Mouse (Mus musculus): ENCODE results near the gene AC124502.3.
"Not testable (repeated sequence)": the region's sequence is repeated elsewhere in the genome, so short reads cannot be mapped to it uniquely, and the experiment has no call there.

AC124502.3 gene

GRCm38 (mm10) chr19:5083961-5084833 lies 45.5 kb downstream of the AC124502.3 start:
- DNase-seq (ENCODE audit: low read depth, low spot score): no peak

- no peak for DNase-seq (ENCODE audit: low read depth, low spot score)
Observed at GRCm38 (mm10) chr19:5084834-5085144, 46.1 kb downstream of the AC124502.3 start.

- no peak for DNase-seq (ENCODE audit: low read depth, low spot score)
Observed at GRCm38 (mm10) chr19:5085145-5085863, 46.6 kb downstream of the AC124502.3 start, which contains the start of gene Tmem151a. Gene Tmem151a (minus strand): TSS chr19:5085531.

GRCm38 (mm10) chr19:5086533-5086932 lies 47.8 kb downstream of the AC124502.3 start:
- not testable (repeated sequence) for DNase-seq (ENCODE audit: low read depth, low spot score)

GRCm38 (mm10) chr19:5087884-5088728 lies 49.4 kb downstream of the AC124502.3 start, which contains the start of gene Yif1a:
Gene Yif1a (plus strand): TSS chr19:5088538.
- peak; percentile 98 for DNase-seq (ENCODE audit: low read depth, low spot score)

- DNase-seq (ENCODE audit: low read depth, low spot score): no peak
Observed at GRCm38 (mm10) chr19:5089324-5089723, 50.6 kb downstream of the AC124502.3 start.

GRCm38 (mm10) chr19:5092083-5092482 lies 53.4 kb downstream of the AC124502.3 start:
- DNase-seq (ENCODE audit: low read depth, low spot score): no peak

GRCm38 (mm10) chr19:5093481-5094242 lies 55.0 kb downstream of the AC124502.3 start:
- no peak for DNase-seq (ENCODE audit: low read depth, low spot score)

- DNase-seq (ENCODE audit: low read depth, low spot score): peak; percentile 82
Observed at GRCm38 (mm10) chr19:5094243-5094632, 55.5 kb downstream of the AC124502.3 start.

GRCm38 (mm10) chr19:5094746-5095417 lies 56.2 kb downstream of the AC124502.3 start:
- DNase-seq (ENCODE audit: low read depth, low spot score): no peak

- DNase-seq (ENCODE audit: low read depth, low spot score): no peak
Observed at GRCm38 (mm10) chr19:5095887-5096474, 57.3 kb downstream of the AC124502.3 start.

- DNase-seq (ENCODE audit: low read depth, low spot score): no peak
Observed at GRCm38 (mm10) chr19:5097521-5098362, 59.1 kb downstream of the AC124502.3 start.

- no peak for DNase-seq (ENCODE audit: low read depth, low spot score)
Observed at GRCm38 (mm10) chr19:5098363-5099143, 59.9 kb downstream of the AC124502.3 start, which contains the start of gene Cnih2. Gene Cnih2 (minus strand): TSS chr19:5098521.
